Mouse (Mus musculus) c-Kit-positive CD71-positive TER-119-positive erythroid progenitor cells, embryonic 14.5 days (primary cell): Measurements from ENCODE around the gene Vmn2r59.
"Not testable (repeated sequence)": the region's sequence is repeated elsewhere in the genome, so short reads cannot be mapped to it uniquely, and the experiment has no call there.

ENCODE experiments used
- DNase-seq: peaks from one replicate; pipeline ENCODE4 v3.0.0-alpha.2; 2013; ENCODE audit warnings: low spot score

Gene Vmn2r59

DNA sequence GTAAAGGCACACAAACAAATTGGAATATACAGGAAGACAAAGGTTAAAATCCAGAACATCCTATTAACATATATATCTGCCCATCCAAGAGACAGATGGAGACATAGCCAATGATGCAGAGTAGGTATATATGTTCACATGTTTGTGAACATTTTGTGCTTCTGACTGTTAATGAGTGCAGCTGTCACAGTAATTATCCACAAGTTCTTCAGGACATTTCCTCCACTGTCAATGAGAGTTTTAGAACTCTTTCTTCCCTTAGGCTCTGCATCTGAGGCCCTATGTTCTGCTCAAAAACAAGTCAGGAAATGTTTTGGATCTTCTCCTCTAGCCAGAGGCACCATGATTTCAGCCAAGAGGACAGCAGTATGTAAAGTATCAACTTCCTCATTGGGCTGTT is at the start of gene Vmn2r59:
TSS of gene Vmn2r59 (minus strand) at position 101 of the 400 bp plus-strand sequence.
- DNase-seq, result no peak

DNA sequence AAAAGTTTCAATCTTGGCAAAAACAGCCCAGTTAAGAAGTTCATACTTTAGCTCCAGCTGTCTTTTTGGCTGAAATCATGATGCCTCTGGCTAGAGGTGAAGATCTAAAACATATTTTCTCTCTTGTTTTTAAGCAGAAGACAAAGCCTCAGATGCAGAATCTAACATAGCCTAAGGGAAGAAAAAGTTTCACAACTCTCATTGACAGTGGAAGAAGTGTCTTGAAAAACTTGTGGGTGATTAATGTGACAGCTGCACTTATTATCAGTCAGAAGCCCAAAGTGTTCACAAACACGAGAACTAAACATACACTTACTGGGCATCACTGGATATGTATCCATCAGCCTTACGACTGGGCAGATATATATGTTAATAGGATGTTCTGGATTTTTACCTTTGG is 48.6 kb upstream of the Vmn2r59 start, which contains the start of gene Vmn2r60:
TSS of gene Vmn2r60 (plus strand) at position 301 of the 400 bp plus-strand sequence.
- no peak for DNase-seq

DNA sequence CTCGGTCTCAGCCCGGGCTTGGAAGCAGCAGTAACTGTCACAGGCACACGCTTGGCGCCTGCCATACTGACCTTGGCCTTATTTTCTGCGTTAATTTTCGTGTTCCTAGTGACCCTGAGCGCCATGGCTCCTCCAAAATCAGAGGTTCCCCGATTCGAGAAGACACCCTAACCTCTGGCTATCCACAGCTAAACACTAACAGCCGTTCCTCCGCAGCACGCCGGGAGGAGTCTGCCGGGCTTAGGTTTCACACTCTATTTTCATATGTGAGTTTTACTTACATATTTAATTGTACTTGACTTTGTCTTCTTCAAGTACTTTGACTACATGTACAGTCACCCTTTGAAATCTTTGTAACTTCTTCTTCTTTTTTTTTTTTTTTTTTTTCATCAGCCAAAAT is 48.2 kb upstream of the Vmn2r59 start:
- DNase-seq, result not testable (repeated sequence)
